Mouse (Mus musculus) left cerebral cortex, postnatal 14 days (tissue): Measurements from ENCODE around the gene 4933406M09Rik. TPM values are rescaled to one million over a fixed set of nuclear protein-coding genes. Genes with fewer than 3 reads are reported as not detected.

Experiments
- DNase-seq, 2 experiments: peaks; one replicate each; pipeline ENCODE4 v3.0.0; 2021 to 2022; ENCODE audit warnings: low spot score in 2 of 2, mixed read lengths in 1 of 2
- intact Hi-C: fragments of 180-260 bp; cut with DNase I; formaldehyde crosslinking; loops from one replicate; pipeline ENCODE4 v1.15.1; 2025
- total RNA-seq, 2 experiments: library from RNA; stranded (reverse); gene quantifications; 2 replicates each; pipeline ENCODE4 v1.2.3; 2021

4933406M09Rik gene
- total RNA-seq, 2 experiments from 2014 or later = not detected

GRCm38 (mm10) chr1:134419176-134419575 is 33.4 kb downstream of the 4933406M09Rik start:
- DNase-seq = no peak
- intact Hi-C loops = loop anchor here (5.0 kb wide), 1 partner anchor 57 kb away; the partner anchor contains the start of gene Tmem183a

GRCm38 (mm10) chr1:134419751-134420458 is 34.2 kb downstream of the 4933406M09Rik start:
- peak in 1 of 2 experiments; percentile 24 for DNase-seq
- intact Hi-C loops = loop anchor here (5.0 kb wide), 1 partner anchor 58 kb away; the partner anchor contains the start of gene Tmem183a

GRCm38 (mm10) chr1:134423911-134424310 is 38.2 kb downstream of the 4933406M09Rik start:
- intact Hi-C loops = no loop called here
- DNase-seq = no peak

- intact Hi-C loops = no loop called here
- no peak for DNase-seq
These were observed 40.5 kb downstream of the 4933406M09Rik start for GRCm38 (mm10) chr1:134426289-134426688.

- no peak for DNase-seq
- intact Hi-C loops = no loop called here
These were observed 47.3 kb downstream of the 4933406M09Rik start for GRCm38 (mm10) chr1:134433002-134433401.

GRCm38 (mm10) chr1:134433473-134433872 is 47.7 kb downstream of the 4933406M09Rik start:
- no peak for DNase-seq
- intact Hi-C loops = no loop called here

GRCm38 (mm10) chr1:134435414-134435813 is 49.7 kb downstream of the 4933406M09Rik start:
- intact Hi-C loops = no loop called here
- no peak for DNase-seq

GRCm38 (mm10) chr1:134440437-134440836 is 54.7 kb downstream of the 4933406M09Rik start:
- intact Hi-C loops = no loop called here
- DNase-seq = no peak

Other genes with a start within 250 kb of the 4933406M09Rik start
- 1 to 10 TPM; 5.9 to 6.9 TPM for gene Chil1, start 203.8 kb upstream of the 4933406M09Rik start, total RNA-seq
- gene Mybph, start 192.5 kb upstream of the 4933406M09Rik start, total RNA-seq = not detected
- 100 to 1,000 TPM; 169 to 185 TPM for gene Adora1, start 150.5 kb upstream of the 4933406M09Rik start, total RNA-seq
- gene Myog, start 96.0 kb upstream of the 4933406M09Rik start, total RNA-seq = not detected
- gene Ppfia4, start 53.0 kb upstream of the 4933406M09Rik start, total RNA-seq = 10 to 100 TPM; 55.0 to 61.6 TPM
- 10 to 100 TPM; 67.6 to 95.0 TPM for gene Tmem183a, start 24.0 kb upstream of the 4933406M09Rik start, total RNA-seq
- gene Cyb5r1, start 19.6 kb downstream of the 4933406M09Rik start, total RNA-seq = 10 to 100 TPM; 15.9 TPM
- gene Adipor1, start 29.4 kb downstream of the 4933406M09Rik start, total RNA-seq = 10 to 100 TPM; 63.4 to 66.2 TPM
- gene Klhl12, start 69.6 kb downstream of the 4933406M09Rik start, total RNA-seq = 10 to 100 TPM; 35.4 to 37.1 TPM
- 10 to 100 TPM; 30.1 to 32.3 TPM for gene Rabif, start 108.7 kb downstream of the 4933406M09Rik start, total RNA-seq
- not detected for gene Mgat4e, start 163.7 kb downstream of the 4933406M09Rik start, total RNA-seq
- 10 to 100 TPM; 59.0 to 63.2 TPM for gene Kdm5b, start 174.2 kb downstream of the 4933406M09Rik start, total RNA-seq